Mouse (Mus musculus) macrophage (primary cell): ENCODE results near the gene Gm21996. TPM values are rescaled to one million over a fixed set of nuclear protein-coding genes. Genes with fewer than 3 reads are reported as not detected.
"Not testable (repeated sequence)": the region's sequence is repeated elsewhere in the genome, so short reads cannot be mapped to it uniquely, and the experiment has no call there.

Experiments
- H3K27ac ChIP-seq: fragments of 350-480 bp; formaldehyde crosslinking; 2 replicates; pipeline ENCODE4 v1.9.0; 2021
- H3K36me3 ChIP-seq: fragments of 350-480 bp; formaldehyde crosslinking; 2 replicates; pipeline ENCODE4 v1.9.0; 2021; ENCODE audit errors: inconsistent target
- H3K4me3 ChIP-seq: fragments of 350-480 bp; formaldehyde crosslinking; 2 replicates; pipeline ENCODE4 v1.9.0; 2021; ENCODE audit errors: inconsistent target
- H3K79me2 ChIP-seq: fragments of 350-480 bp; formaldehyde crosslinking; 2 replicates; pipeline ENCODE4 v1.9.0; 2021; ENCODE audit errors: inconsistent target
- WGBS: methylation state at CpG from one replicate; pipeline ENCODE4 v1.1.7; 2026; ENCODE audit warnings: inconsistent platforms; ENCODE audit not compliant: missing documents; 5-methylcytosine and 5-hydroxymethylcytosine counted together
- polyA plus RNA-seq: library from polyadenylated mRNA; stranded (reverse); fragments of 250-400 nt; gene quantifications from 3 replicates; pipeline ENCODE4 v1.2.4, GENCODE M21; 2018; ENCODE audit warnings: inconsistent platforms
- total RNA-seq, 78 experiments: library from RNA; depleted of rRNA; stranded (reverse); fragments of 250-400 nt; gene quantifications; 1 replicate in 9 of 78; 2 replicates in 24 of 78; 3 replicates in 43 of 78; 4 replicates in 2 of 78; pipeline ENCODE4 v1.2.4; 2018; ENCODE audit warnings: inconsistent platforms in 56 of 78

Gm21996 gene
- not detected for total RNA-seq (2018; cell fraction: chromatin; rRNA removed)
- not detected for total RNA-seq (2018; cell fraction: cytosol; rRNA removed)
- not detected for total RNA-seq (2018; cell fraction: nucleus; rRNA removed)
- not detected in 3 replicates for polyA plus RNA-seq

DNA sequence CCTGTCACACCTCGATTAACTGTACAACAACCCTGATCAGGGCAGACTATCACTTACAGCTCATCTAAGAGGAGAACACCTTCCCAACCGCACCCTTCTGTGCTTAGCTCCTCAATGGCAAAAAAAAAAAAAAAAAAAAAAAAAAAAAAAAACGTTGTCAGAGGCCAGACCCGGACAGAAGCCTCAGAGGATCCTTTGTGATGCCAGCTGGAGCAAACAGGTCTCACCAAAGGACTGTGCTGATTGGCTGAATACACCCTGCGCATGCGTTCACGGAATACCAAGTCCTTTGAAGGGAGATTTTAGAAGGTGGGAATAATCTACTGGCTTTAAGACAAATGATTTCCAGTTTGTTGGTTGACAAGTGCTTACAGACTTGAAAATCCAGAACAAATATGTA is at the start of gene Gm21996:
Gene Gm21996 (minus strand): TSS at position 101 of the 400 bp plus-strand sequence.
- not testable (repeated sequence) for H3K4me3 ChIP-seq, H3K27ac ChIP-seq, H3K36me3 ChIP-seq, H3K79me2 ChIP-seq
- WGBS = no CpG with 5 or more reads among the region's 7 CpGs
